Mouse (Mus musculus) gastrocnemius, postnatal 14 days (tissue): Measurements from ENCODE around the gene Adgrf1. TPM values are rescaled to one million over a fixed set of nuclear protein-coding genes. Genes with fewer than 3 reads are reported as not detected.
"Not testable (repeated sequence)": the region's sequence is repeated elsewhere in the genome, so short reads cannot be mapped to it uniquely, and the experiment has no call there.

ENCODE experiments used
- DNase-seq: peaks from one replicate; pipeline ENCODE4 v3.0.0; 2021; ENCODE audit warnings: mixed read lengths
- intact Hi-C: fragments of 180-260 bp; cut with DNase I; formaldehyde crosslinking; loops from one replicate; pipeline ENCODE4 v1.15.1; 2025; ENCODE audit warnings: low total_unique reads
- total RNA-seq, 2 experiments: library from RNA; stranded (reverse); gene quantifications; 2 replicates each; pipeline ENCODE4 v1.2.3; 2021

The Adgrf1 gene
- total RNA-seq, 2 experiments from 2014 or later = 0.04 TPM; not detected in 1

- intact Hi-C loops = no loop called here
- no peak for DNase-seq
Observed at GRCm38 (mm10) chr17:43338279-43338678, 68.2 kb downstream of the Adgrf1 start.

GRCm38 (mm10) chr17:43346499-43346898 lies 76.4 kb downstream of the Adgrf1 start:
- DNase-seq, intact Hi-C loops: not testable (repeated sequence)

- intact Hi-C loops = no loop called here
- no peak for DNase-seq
Observed at GRCm38 (mm10) chr17:43357902-43358539, 87.9 kb downstream of the Adgrf1 start.

- no peak for DNase-seq
- intact Hi-C loops = no loop called here
Observed at GRCm38 (mm10) chr17:43359826-43360619, 89.9 kb downstream of the Adgrf1 start, which contains the start of gene Adgrf5. Gene Adgrf5 (plus strand): TSS chr17:43360451.

- intact Hi-C loops = no loop called here
- DNase-seq = no peak
Observed at GRCm38 (mm10) chr17:43361021-43361420, 90.9 kb downstream of the Adgrf1 start.

GRCm38 (mm10) chr17:43362362-43362761 lies 92.2 kb downstream of the Adgrf1 start:
- intact Hi-C loops = no loop called here
- DNase-seq = no peak

GRCm38 (mm10) chr17:43362881-43363280 lies 92.8 kb downstream of the Adgrf1 start:
- DNase-seq = no peak
- intact Hi-C loops = no loop called here

- intact Hi-C loops = no loop called here
- no peak for DNase-seq
Observed at GRCm38 (mm10) chr17:43363921-43364320, 93.8 kb downstream of the Adgrf1 start.

- DNase-seq = no peak
- intact Hi-C loops = no loop called here
Observed at GRCm38 (mm10) chr17:43365297-43365696, 95.2 kb downstream of the Adgrf1 start.

GRCm38 (mm10) chr17:43366486-43366885 lies 96.4 kb downstream of the Adgrf1 start:
- intact Hi-C loops = no loop called here
- no peak for DNase-seq

GRCm38 (mm10) chr17:43368171-43368576 lies 98.0 kb downstream of the Adgrf1 start:
- DNase-seq = no peak

GRCm38 (mm10) chr17:43372604-43373003 lies 102.5 kb downstream of the Adgrf1 start:
- intact Hi-C loops = no loop called here
- DNase-seq = no peak

More at GRCm38 (mm10) chr17:43368171-43368576, 98.0 kb downstream of the Adgrf1 start:
- intact Hi-C loops = no loop called here

GRCm38 (mm10) chr17:43374020-43374419 lies 103.9 kb downstream of the Adgrf1 start:
- intact Hi-C loops = no loop called here
- DNase-seq = no peak

Other genes starting within 250 kb of the Adgrf1 start
- gene Adgrf5, start 90.1 kb downstream of the Adgrf1 start, total RNA-seq = 100 to 1,000 TPM in 1 of 2 experiments, 10 to 100 TPM in 1; 81.4 to 133 TPM
- not detected for gene Mep1a, start 232.5 kb downstream of the Adgrf1 start, total RNA-seq